Mouse (Mus musculus): ENCODE measurements around the gene Tsga10ip. TPM values are rescaled to one million over a fixed set of nuclear protein-coding genes. Genes with fewer than 3 reads are reported as not detected.

Tsga10ip gene
- polyA plus RNA-seq, 1 experiment = 0.37 TPM

DNA sequence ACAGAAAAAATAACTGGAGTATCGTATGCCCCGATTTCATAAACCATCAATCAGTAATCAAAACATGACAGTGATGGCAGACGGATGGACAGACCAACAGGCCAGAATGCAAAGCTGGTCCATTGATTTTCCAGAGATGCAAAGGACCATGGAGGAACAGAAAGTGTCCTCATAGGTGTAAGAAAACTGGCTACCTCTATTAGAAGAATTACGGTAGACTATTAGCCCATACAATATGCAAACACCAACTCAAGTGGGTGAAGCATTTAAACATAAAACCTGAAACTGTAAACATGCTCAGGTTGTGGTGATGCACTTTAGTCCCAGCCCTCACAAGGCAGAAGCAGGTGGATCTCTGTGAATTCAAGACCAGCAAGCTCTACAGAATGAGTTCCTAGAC lies 7.0 kb downstream of the Tsga10ip start:
- H3K4me2 ChIP-seq (ENCODE audit: low read depth) = no peak overlapping the region
- TF ChIP-seq MYOD1 (IDR thresholded peaks at IDR 0.05; ENCODE audit: control insufficient read depth in 1 of 3, insufficient read length in 2 of 3, low read depth in 2 of 3) (no peak), SRF (IDR thresholded peaks at IDR 0.05; ENCODE audit: control insufficient read depth, insufficient read length, low read depth) (no peak), MYOG (IDR thresholded peaks at IDR 0.05; ENCODE audit: control insufficient read depth in 1 of 3, insufficient read depth in 1 of 3, insufficient read length in 2 of 3, low read depth in 2 of 3) (no peak), POLR2AphosphoS2 (IDR thresholded peaks at IDR 0.05; ENCODE audit: insufficient read length, low read depth) (no peak), REST (IDR thresholded peaks at IDR 0.05; ENCODE audit: insufficient read depth, insufficient read length) (no peak), POLR2A (IDR thresholded peaks at IDR 0.05; ENCODE audit: insufficient read length, low read depth) (no peak), CEBPB (IDR thresholded peaks at IDR 0.05; ENCODE audit: insufficient read depth, poor library complexity, severe bottlenecking) (no peak), MAX (IDR thresholded peaks at IDR 0.05; ENCODE audit: low read depth) (no peak), USF1 (IDR thresholded peaks at IDR 0.05; ENCODE audit: low read depth) (no peak), TCF3 (IDR thresholded peaks at IDR 0.05; ENCODE audit: insufficient read length, low read depth) (no peak), TCF12 (IDR thresholded peaks at IDR 0.05; ENCODE audit: insufficient read depth, poor library complexity, severe bottlenecking) (no peak), E2F4 (IDR thresholded peaks at IDR 0.05; ENCODE audit: insufficient read depth) (no peak)
- no peaks in the 10 kb centered on the region for H3K36me3 ChIP-seq (ENCODE audit: control insufficient read depth, insufficient read depth)
- H3ac ChIP-seq (ENCODE audit: control insufficient read depth, insufficient read length) = no peak overlapping the region
- no peaks in the 10 kb centered on the region for H3K79me2 ChIP-seq (ENCODE audit: control insufficient read depth, insufficient read depth)
- no peaks in the 10 kb centered on the region for H3K27me3 ChIP-seq (ENCODE audit: control insufficient read depth, insufficient read depth, insufficient read length)
- H3K4me3 ChIP-seq = no peak overlapping the region

DNA sequence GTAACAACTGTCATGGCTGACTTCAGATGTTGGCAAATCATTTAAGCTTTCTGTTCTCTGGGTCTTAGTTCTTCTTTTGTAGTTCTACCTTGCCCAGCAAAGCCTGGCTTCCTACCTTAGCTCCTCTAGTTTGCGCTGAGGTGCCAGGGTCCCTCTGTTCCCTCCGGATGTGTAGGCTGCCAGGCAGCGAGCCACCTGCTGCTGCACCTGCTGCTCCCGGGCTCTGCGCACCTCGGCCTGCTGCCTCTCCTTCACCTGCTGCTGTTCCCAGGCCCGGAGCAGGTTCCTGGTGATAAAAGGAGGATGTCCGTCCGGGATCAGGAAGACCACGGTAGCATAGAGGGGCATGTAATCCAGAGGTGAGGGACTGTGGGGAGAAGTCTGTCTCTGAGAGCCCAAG lies 8.2 kb downstream of the Tsga10ip start:
- H3K4me2 ChIP-seq (ENCODE audit: low read depth) = no peak overlapping the region
- H3K36me3 ChIP-seq (ENCODE audit: control insufficient read depth, insufficient read depth) = no peaks in the 10 kb centered on the region
- H3K27me3 ChIP-seq (ENCODE audit: control insufficient read depth, insufficient read depth, insufficient read length) = no peaks in the 10 kb centered on the region
- H3K4me3 ChIP-seq = no peak overlapping the region
- peaks cover 4% of the 10 kb centered on the region for H3K79me2 ChIP-seq (ENCODE audit: control insufficient read depth, insufficient read depth)
- no peak overlapping the region for H3ac ChIP-seq (ENCODE audit: control insufficient read depth, insufficient read length)
- TF ChIP-seq MYOD1 (IDR thresholded peaks at IDR 0.05; ENCODE audit: control insufficient read depth in 1 of 3, insufficient read length in 2 of 3, low read depth in 2 of 3) (peak in 1 of 3 experiments; percentile 11), MYOG (IDR thresholded peaks at IDR 0.05; ENCODE audit: control insufficient read depth in 1 of 3, insufficient read depth in 1 of 3, insufficient read length in 2 of 3, low read depth in 2 of 3) (peak in 1 of 3 experiments; percentile 34), POLR2AphosphoS2 (IDR thresholded peaks at IDR 0.05; ENCODE audit: insufficient read length, low read depth) (peak; percentile 25), CEBPB (IDR thresholded peaks at IDR 0.05; ENCODE audit: insufficient read depth, poor library complexity, severe bottlenecking) (no peak)

- no peak overlapping the region for H3K4me3 ChIP-seq
- no peaks in the 10 kb centered on the region for H3K36me3 ChIP-seq (ENCODE audit: control insufficient read depth, insufficient read depth)
- TF ChIP-seq MYOG (IDR thresholded peaks at IDR 0.05; ENCODE audit: control insufficient read depth in 1 of 3, insufficient read depth in 1 of 3, insufficient read length in 2 of 3, low read depth in 2 of 3) = no peak
- TF ChIP-seq E2F4 (IDR thresholded peaks at IDR 0.05; ENCODE audit: insufficient read depth) = no peak
- no peak for TF ChIP-seq USF1 (IDR thresholded peaks at IDR 0.05; ENCODE audit: low read depth)
- TF ChIP-seq MAX (IDR thresholded peaks at IDR 0.05; ENCODE audit: low read depth) = no peak
- TF ChIP-seq POLR2A (IDR thresholded peaks at IDR 0.05; ENCODE audit: insufficient read length, low read depth) = no peak
- peak in 1 of 3 experiments; percentile 13 for TF ChIP-seq MYOD1 (IDR thresholded peaks at IDR 0.05; ENCODE audit: control insufficient read depth in 1 of 3, insufficient read length in 2 of 3, low read depth in 2 of 3)
- TF ChIP-seq SRF (IDR thresholded peaks at IDR 0.05; ENCODE audit: control insufficient read depth, insufficient read length, low read depth) = no peak
- H3K27me3 ChIP-seq (ENCODE audit: control insufficient read depth, insufficient read depth, insufficient read length) = no peaks in the 10 kb centered on the region
- H3ac ChIP-seq (ENCODE audit: control insufficient read depth, insufficient read length) = no peak overlapping the region
- H3K79me2 ChIP-seq (ENCODE audit: control insufficient read depth, insufficient read depth) = peaks cover 12% of the 10 kb centered on the region
- no peak overlapping the region for H3K4me2 ChIP-seq (ENCODE audit: low read depth)
These were observed 9.4 kb downstream of the Tsga10ip start for GRCm38 (mm10) chr19:5392892-5393291.

GRCm38 (mm10) chr19:5390416-5390815 lies 11.9 kb downstream of the Tsga10ip start:
- peaks cover 32% of the 10 kb centered on the region for H3K79me2 ChIP-seq (ENCODE audit: control insufficient read depth, insufficient read depth)
- no peaks in the 10 kb centered on the region for H3K36me3 ChIP-seq (ENCODE audit: control insufficient read depth, insufficient read depth)
- TF ChIP-seq CEBPB (IDR thresholded peaks at IDR 0.05; ENCODE audit: insufficient read depth, poor library complexity, severe bottlenecking) (no peak), POLR2AphosphoS2 (IDR thresholded peaks at IDR 0.05; ENCODE audit: insufficient read length, low read depth) (no peak), USF1 (IDR thresholded peaks at IDR 0.05; ENCODE audit: low read depth) (no peak), MAX (IDR thresholded peaks at IDR 0.05; ENCODE audit: low read depth) (no peak), REST (IDR thresholded peaks at IDR 0.05; ENCODE audit: insufficient read depth, insufficient read length) (no peak), MYOD1 (IDR thresholded peaks at IDR 0.05; ENCODE audit: control insufficient read depth in 1 of 3, insufficient read length in 2 of 3, low read depth in 2 of 3) (no peak), TCF12 (IDR thresholded peaks at IDR 0.05; ENCODE audit: insufficient read depth, poor library complexity, severe bottlenecking) (no peak), POLR2A (IDR thresholded peaks at IDR 0.05; ENCODE audit: insufficient read length, low read depth) (no peak)
- H3K4me3 ChIP-seq = peak overlapping the region; percentile 90
- H3K27me3 ChIP-seq (ENCODE audit: control insufficient read depth, insufficient read depth, insufficient read length) = no peaks in the 10 kb centered on the region
- H3ac ChIP-seq (ENCODE audit: control insufficient read depth, insufficient read length) = no peak overlapping the region
- peak overlapping the region; percentile 100 for H3K4me2 ChIP-seq (ENCODE audit: low read depth)

DNA sequence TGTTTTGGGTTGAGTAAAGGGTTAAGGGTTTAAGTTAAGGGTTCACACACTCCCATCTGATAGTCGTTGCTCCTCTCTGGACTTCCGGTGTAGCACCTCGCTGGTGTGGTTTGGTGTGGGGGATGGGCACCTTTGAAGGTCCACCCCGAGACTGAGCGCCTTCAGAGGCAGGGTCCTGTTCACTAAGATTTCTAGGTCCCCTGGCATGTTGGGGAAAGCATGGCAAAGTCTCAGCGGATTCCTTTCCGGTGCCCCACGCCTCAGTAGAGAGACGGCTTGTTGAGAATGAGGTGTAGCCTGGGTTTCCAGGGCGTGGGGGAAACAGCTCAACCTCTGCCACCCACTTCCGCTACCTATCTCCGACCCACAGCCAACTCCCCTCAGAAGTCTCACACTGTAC lies 12.7 kb downstream of the Tsga10ip start:
- H3K27me3 ChIP-seq (ENCODE audit: control insufficient read depth, insufficient read depth, insufficient read length) = no peaks in the 10 kb centered on the region
- TF ChIP-seq POLR2A (IDR thresholded peaks at IDR 0.05; ENCODE audit: insufficient read length, low read depth) = peak; percentile 20
- TF ChIP-seq MYOG (IDR thresholded peaks at IDR 0.05; ENCODE audit: control insufficient read depth in 1 of 3, insufficient read depth in 1 of 3, insufficient read length in 2 of 3, low read depth in 2 of 3) = no peak
- TF ChIP-seq E2F4 (IDR thresholded peaks at IDR 0.05; ENCODE audit: insufficient read depth) = no peak
- TF ChIP-seq CEBPB (IDR thresholded peaks at IDR 0.05; ENCODE audit: insufficient read depth, poor library complexity, severe bottlenecking) = no peak
- TF ChIP-seq TCF12 (IDR thresholded peaks at IDR 0.05; ENCODE audit: insufficient read depth, poor library complexity, severe bottlenecking) = no peak
- TF ChIP-seq REST (IDR thresholded peaks at IDR 0.05; ENCODE audit: insufficient read depth, insufficient read length) = no peak
- no peak for TF ChIP-seq MAX (IDR thresholded peaks at IDR 0.05; ENCODE audit: low read depth)
- no peak for TF ChIP-seq SRF (IDR thresholded peaks at IDR 0.05; ENCODE audit: control insufficient read depth, insufficient read length, low read depth)
- no peak for TF ChIP-seq TCF3 (IDR thresholded peaks at IDR 0.05; ENCODE audit: insufficient read length, low read depth)
- TF ChIP-seq USF1 (IDR thresholded peaks at IDR 0.05; ENCODE audit: low read depth) = no peak
- TF ChIP-seq POLR2AphosphoS2 (IDR thresholded peaks at IDR 0.05; ENCODE audit: insufficient read length, low read depth) = peak; percentile 19
- no peak for TF ChIP-seq MYOD1 (IDR thresholded peaks at IDR 0.05; ENCODE audit: control insufficient read depth in 1 of 3, insufficient read length in 2 of 3, low read depth in 2 of 3)
- H3K4me3 ChIP-seq = peak overlapping the region; percentile 90
- peaks cover 34% of the 10 kb centered on the region for H3K79me2 ChIP-seq (ENCODE audit: control insufficient read depth, insufficient read depth)
- H3ac ChIP-seq (ENCODE audit: control insufficient read depth, insufficient read length) = peak overlapping the region; percentile 30
- H3K36me3 ChIP-seq (ENCODE audit: control insufficient read depth, insufficient read depth) = no peaks in the 10 kb centered on the region
- peak overlapping the region; percentile 100 for H3K4me2 ChIP-seq (ENCODE audit: low read depth)
